ENCODE assay signal across 8 mouse cellular contexts in the genomic region with DNA sequence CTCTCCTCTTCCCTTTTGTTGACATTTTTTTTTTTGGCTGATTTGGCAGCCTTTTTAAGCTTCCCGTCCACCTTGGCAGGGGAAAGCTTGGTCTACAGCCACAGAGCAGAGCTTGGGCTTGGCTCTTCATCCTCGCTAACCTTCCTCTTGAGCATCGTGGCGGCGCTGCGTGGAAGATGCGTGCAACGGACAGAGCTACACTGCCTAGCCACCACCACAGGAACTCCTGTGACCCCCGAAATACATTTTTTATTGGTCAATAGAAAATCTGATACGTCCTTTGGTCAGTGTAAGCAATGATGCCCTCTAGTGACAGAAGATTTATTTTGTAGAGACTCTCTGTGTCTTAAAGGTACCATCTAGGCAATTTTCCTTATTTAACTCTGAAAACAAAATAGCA. TPM values are rescaled to one million over a fixed set of nuclear protein-coding genes. Genes with fewer than 3 reads are reported as not detected.
A peak's percentile ranks its signal among the peaks of the same experiment; 100 is the strongest.
DNase-seq lines count a peak whose midpoint lies in the region; ATAC-seq and TF ChIP-seq lines count a peak whose summit lies in the region.

No protein-coding gene starts in this region.

- H3K27me3 ChIP-seq in Patski: no peaks in the 10 kb centered on the region

- TF ChIP-seq CTCF in Patski (IDR thresholded peaks at IDR 0.05): peak; percentile 66

- CTCF ChIA-PET in Patski (lab: Charles Lee): interaction anchor here (0.6 to 9.1 kb wide), 12 partner anchors 10 to 132 kb away, joined by 3 to 69 read pairs (median 4); partner anchors contain the start of gene Acta2

- in situ Hi-C loops in Patski (cut with MboI; ENCODE audit: low pct_unique_long_range_greater_than_20kb): no loop called here

- POLR2A ChIA-PET in Patski (lab: Charles Lee): interaction anchor here (1.2 kb wide), 1 partner anchor 19 kb away, joined by 3 read pairs; no protein-coding TSS in a partner anchor

- peak; percentile 58 for ATAC-seq in Patski

- peak; percentile 23 for DNase-seq in kidney, adult 18-20 months
- no peak for DNase-seq in kidney, postnatal 25 days
- no peak for DNase-seq in Patski (ENCODE audit: low read depth, low spot score)
- DNase-seq in heart, adult 9 months (ENCODE audit: low spot score in 2 of 2): peak; percentile 23 to 37
- peak; percentile 57 for DNase-seq in lung, postnatal 25 days (ENCODE audit: low spot score)
- DNase-seq in layer of hippocampus, postnatal 36 days: no peak
- no peak for DNase-seq in spleen, postnatal 4 days (ENCODE audit: low spot score in 2 of 2)
- DNase-seq in spleen, postnatal 10 days (ENCODE audit: low spot score in 2 of 2): no peak

RNA-seq across cellular contexts. Expression of gene Fas, which starts 6.1 kb away (rescaled TPM):
- 21.0 TPM for polyA plus RNA-seq in Patski (2021)
- total RNA-seq in layer of hippocampus, postnatal 36 days (2021): 1 to 10 TPM; 1.6 to 3.5 TPM

RNA-seq across cellular contexts. Expression of gene Acta2, which starts 29.0 kb away (rescaled TPM):
- 787 TPM for polyA plus RNA-seq in Patski (2021)
- total RNA-seq in layer of hippocampus, postnatal 36 days (2021): 10 to 100 TPM; 13.7 to 16.7 TPM

Comparison
In these comparisons a context has a peak if more than half of its experiments do, and no peak if none do; other contexts are left out.
1. DNase-seq: peak in kidney, adult 18-20 months (single experiment), heart, adult 9 months (2 of 2) and lung, postnatal 25 days (single experiment); none in kidney, postnatal 25 days (0 of 2), Patski (single experiment), layer of hippocampus, postnatal 36 days (0 of 2), spleen, postnatal 4 days (0 of 2) and spleen, postnatal 10 days (0 of 2).